Mouse (Mus musculus): ENCODE results near the gene Klc2.
"Not testable (repeated sequence)": the region's sequence is repeated elsewhere in the genome, so short reads cannot be mapped to it uniquely, and the experiment has no call there.

The Klc2 gene

GRCm38 (mm10) chr19:5106074-5106473 lies 12.3 kb downstream of the Klc2 start:
- DNase-seq (ENCODE audit: low spot score) = peak; percentile 74

GRCm38 (mm10) chr19:5098363-5099143 lies 19.8 kb downstream of the Klc2 start, which contains the start of gene Cnih2:
TSS of gene Cnih2 (minus strand) at chr19:5098521.
- no peak for DNase-seq (ENCODE audit: low spot score)

GRCm38 (mm10) chr19:5097521-5098362 lies 20.6 kb downstream of the Klc2 start:
- DNase-seq (ENCODE audit: low spot score) = no peak

- DNase-seq (ENCODE audit: low spot score) = no peak
Observed at GRCm38 (mm10) chr19:5095887-5096474, 22.4 kb downstream of the Klc2 start.

- no peak for DNase-seq (ENCODE audit: low spot score)
Observed at GRCm38 (mm10) chr19:5094746-5095417, 23.5 kb downstream of the Klc2 start.

- DNase-seq (ENCODE audit: low spot score) = peak; percentile 80
Observed at GRCm38 (mm10) chr19:5094243-5094632, 24.1 kb downstream of the Klc2 start.

GRCm38 (mm10) chr19:5093481-5094242 lies 24.7 kb downstream of the Klc2 start:
- DNase-seq (ENCODE audit: low spot score) = no peak

- DNase-seq (ENCODE audit: low spot score) = no peak
Observed at GRCm38 (mm10) chr19:5092083-5092482, 26.3 kb downstream of the Klc2 start.

GRCm38 (mm10) chr19:5089324-5089723 lies 29.0 kb downstream of the Klc2 start:
- no peak for DNase-seq (ENCODE audit: low spot score)

GRCm38 (mm10) chr19:5087884-5088728 lies 30.3 kb downstream of the Klc2 start, which contains the start of gene Yif1a:
TSS of gene Yif1a (plus strand) at chr19:5088538.
- peak; percentile 100 for DNase-seq (ENCODE audit: low spot score)

GRCm38 (mm10) chr19:5086533-5086932 lies 31.8 kb downstream of the Klc2 start:
- DNase-seq (ENCODE audit: low spot score) = not testable (repeated sequence)

GRCm38 (mm10) chr19:5085145-5085863 lies 33.1 kb downstream of the Klc2 start, which contains the start of gene Tmem151a:
TSS of gene Tmem151a (minus strand) at chr19:5085531.
- no peak for DNase-seq (ENCODE audit: low spot score)

- no peak for DNase-seq (ENCODE audit: low spot score)
Observed at GRCm38 (mm10) chr19:5084834-5085144, 33.6 kb downstream of the Klc2 start.

- DNase-seq (ENCODE audit: low spot score) = no peak
Observed at GRCm38 (mm10) chr19:5083961-5084833, 34.2 kb downstream of the Klc2 start.

- DNase-seq (ENCODE audit: low spot score) = no peak
Observed at GRCm38 (mm10) chr19:5082596-5082995, 35.8 kb downstream of the Klc2 start.

- DNase-seq (ENCODE audit: low spot score) = no peak
Observed at GRCm38 (mm10) chr19:5082005-5082404, 36.4 kb downstream of the Klc2 start.

GRCm38 (mm10) chr19:5079279-5079678 lies 39.1 kb downstream of the Klc2 start:
- DNase-seq (ENCODE audit: low spot score) = no peak

- DNase-seq (ENCODE audit: low spot score) = no peak
Observed at GRCm38 (mm10) chr19:5073518-5073917, 44.8 kb downstream of the Klc2 start.

- DNase-seq (ENCODE audit: low spot score) = peak; percentile 76
Observed at GRCm38 (mm10) chr19:5073028-5073427, 45.3 kb downstream of the Klc2 start.
